Mouse (Mus musculus): Measurements from ENCODE around the gene Smarcc1. TPM values are rescaled to one million over a fixed set of nuclear protein-coding genes. Genes with fewer than 3 reads are reported as not detected.
"Not testable (repeated sequence)": the region's sequence is repeated elsewhere in the genome, so short reads cannot be mapped to it uniquely, and the experiment has no call there.

The Smarcc1 gene
- total RNA-seq (2017) = 90.3 and 92.9 TPM in 2 replicates

GRCm38 (mm10) chr9:110116977-110117778 is at the start of gene Smarcc1:
Gene Smarcc1 (plus strand): TSS chr9:110117708.
- peak; percentile 83 to 92 for ATAC-seq (replicated peaks in 1 of 2; ENCODE audit: insufficient read depth in 1 of 2, low FRiP score in 2 of 2, low TSS enrichment in 1 of 2, low read depth in 1 of 2, poor library complexity in 2 of 2, severe bottlenecking in 2 of 2)

- no peak for ATAC-seq (replicated peaks in 1 of 2; ENCODE audit: insufficient read depth in 1 of 2, low FRiP score in 2 of 2, low TSS enrichment in 1 of 2, low read depth in 1 of 2, poor library complexity in 2 of 2, severe bottlenecking in 2 of 2)
Observed at GRCm38 (mm10) chr9:110068745-110069144, 48.8 kb upstream of the Smarcc1 start.

GRCm38 (mm10) chr9:110070358-110070757 is 47.1 kb upstream of the Smarcc1 start:
- no peak for ATAC-seq (replicated peaks in 1 of 2; ENCODE audit: insufficient read depth in 1 of 2, low FRiP score in 2 of 2, low TSS enrichment in 1 of 2, low read depth in 1 of 2, poor library complexity in 2 of 2, severe bottlenecking in 2 of 2)

DNA sequence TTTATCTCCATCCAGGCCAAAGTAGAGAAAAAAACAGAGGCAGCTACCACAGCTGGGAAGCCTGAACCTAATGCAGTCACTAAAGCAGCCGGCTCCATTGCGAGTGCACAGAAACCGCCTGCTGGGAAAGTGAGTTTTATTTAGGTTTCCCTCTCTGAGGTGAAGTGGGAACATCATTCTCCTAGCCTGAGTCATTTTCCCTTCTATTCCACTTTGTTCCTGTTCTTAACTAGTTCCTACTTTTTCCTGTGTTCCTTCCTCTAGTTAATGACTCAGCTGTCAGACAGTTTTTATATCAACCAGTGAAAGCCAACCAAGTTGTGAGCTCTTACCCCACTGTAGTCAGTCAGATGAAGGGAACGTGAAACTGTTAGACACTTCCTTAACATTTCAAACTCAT is 46.5 kb upstream of the Smarcc1 start:
- no peak for ATAC-seq (replicated peaks in 1 of 2; ENCODE audit: insufficient read depth in 1 of 2, low FRiP score in 2 of 2, low TSS enrichment in 1 of 2, low read depth in 1 of 2, poor library complexity in 2 of 2, severe bottlenecking in 2 of 2)

DNA sequence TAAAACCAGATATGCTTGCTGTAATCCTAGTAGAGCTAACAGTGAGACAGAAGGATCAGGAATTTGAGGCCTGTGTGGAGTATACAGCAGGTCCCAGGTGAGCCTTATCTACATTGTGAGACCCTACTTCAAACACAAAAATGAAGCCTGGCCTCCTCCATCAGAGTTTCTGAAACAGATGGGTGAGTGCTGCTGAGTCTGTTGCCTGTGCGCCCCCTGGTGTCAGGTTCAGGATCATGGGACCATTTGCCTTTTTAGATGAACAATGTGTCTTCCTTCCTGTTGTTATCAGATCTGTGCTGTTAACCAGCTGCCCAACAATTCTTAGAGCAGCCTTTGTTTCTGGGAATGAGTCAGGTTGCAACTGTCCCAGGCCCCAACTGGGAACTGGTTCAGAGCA is 45.7 kb upstream of the Smarcc1 start:
- ATAC-seq (replicated peaks in 1 of 2; ENCODE audit: insufficient read depth in 1 of 2, low FRiP score in 2 of 2, low TSS enrichment in 1 of 2, low read depth in 1 of 2, poor library complexity in 2 of 2, severe bottlenecking in 2 of 2) = peak; percentile 56 to 58; a peak in 2 of 4 replicates

GRCm38 (mm10) chr9:110076468-110076867 is 41.0 kb upstream of the Smarcc1 start:
- not testable (repeated sequence) for ATAC-seq (replicated peaks in 1 of 2; ENCODE audit: insufficient read depth in 1 of 2, low FRiP score in 2 of 2, low TSS enrichment in 1 of 2, low read depth in 1 of 2, poor library complexity in 2 of 2, severe bottlenecking in 2 of 2)

- no peak for ATAC-seq (replicated peaks in 1 of 2; ENCODE audit: insufficient read depth in 1 of 2, low FRiP score in 2 of 2, low TSS enrichment in 1 of 2, low read depth in 1 of 2, poor library complexity in 2 of 2, severe bottlenecking in 2 of 2)
Observed at GRCm38 (mm10) chr9:110081066-110081465, 36.4 kb upstream of the Smarcc1 start.

DNA sequence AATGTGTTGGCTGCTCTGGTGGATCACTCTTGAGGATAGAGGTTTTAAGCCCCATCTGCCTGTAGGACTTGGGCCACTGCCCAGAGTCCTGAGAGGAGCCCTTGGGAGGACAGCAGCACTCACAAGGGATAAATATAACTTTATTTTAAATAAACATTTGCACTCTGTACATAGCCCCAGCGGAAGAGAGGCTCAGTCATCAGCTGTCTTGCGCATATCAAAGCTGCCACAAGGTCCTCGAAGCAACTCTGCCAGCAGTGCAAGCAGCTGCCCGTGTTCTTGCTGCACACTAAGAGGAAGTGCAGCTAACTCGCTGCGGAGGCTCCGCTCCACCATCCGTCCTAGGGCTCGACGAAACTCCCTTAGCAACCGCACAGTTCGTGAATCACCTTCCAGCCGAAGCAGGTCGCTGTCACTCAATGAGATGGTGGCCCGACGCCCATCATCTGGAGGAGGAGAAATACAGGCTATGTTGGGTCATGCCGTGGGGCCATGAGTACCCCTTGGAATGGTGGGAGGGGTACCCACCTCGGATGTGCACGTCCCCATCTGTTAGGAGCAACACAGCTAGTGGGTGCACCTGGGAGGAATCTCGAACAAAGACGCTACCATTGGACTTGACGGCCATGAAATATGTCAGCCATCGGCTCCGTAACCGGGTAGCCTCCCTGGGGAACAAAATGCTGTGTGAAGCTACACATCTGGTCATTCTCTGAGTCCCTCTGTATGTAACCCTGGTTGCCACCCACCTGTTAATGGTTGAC is 33.1 kb upstream of the Smarcc1 start:
- no peak for ATAC-seq (replicated peaks in 1 of 2; ENCODE audit: insufficient read depth in 1 of 2, low FRiP score in 2 of 2, low TSS enrichment in 1 of 2, low read depth in 1 of 2, poor library complexity in 2 of 2, severe bottlenecking in 2 of 2)

DNA sequence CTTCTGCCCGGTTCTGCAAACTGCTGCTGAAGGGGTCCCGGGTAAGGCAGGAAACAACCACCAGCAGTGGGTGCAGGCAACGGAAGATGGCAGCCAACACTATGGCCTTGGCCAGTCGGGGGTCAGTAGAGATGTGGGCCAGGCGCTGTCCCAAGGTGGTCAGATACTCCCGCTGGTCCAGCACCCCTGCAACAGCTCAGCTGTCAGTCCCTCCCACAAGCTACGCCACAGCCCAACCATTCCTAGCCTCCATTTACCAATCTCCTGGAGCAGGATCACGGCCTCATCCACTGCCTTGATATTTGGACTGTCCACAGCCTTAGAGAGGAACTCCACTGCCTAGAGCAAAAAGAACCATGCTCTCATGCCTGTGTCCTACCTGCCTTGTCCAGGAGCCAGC is 31.8 kb upstream of the Smarcc1 start:
- ATAC-seq (replicated peaks in 1 of 2; ENCODE audit: insufficient read depth in 1 of 2, low FRiP score in 2 of 2, low TSS enrichment in 1 of 2, low read depth in 1 of 2, poor library complexity in 2 of 2, severe bottlenecking in 2 of 2) = no peak

DNA sequence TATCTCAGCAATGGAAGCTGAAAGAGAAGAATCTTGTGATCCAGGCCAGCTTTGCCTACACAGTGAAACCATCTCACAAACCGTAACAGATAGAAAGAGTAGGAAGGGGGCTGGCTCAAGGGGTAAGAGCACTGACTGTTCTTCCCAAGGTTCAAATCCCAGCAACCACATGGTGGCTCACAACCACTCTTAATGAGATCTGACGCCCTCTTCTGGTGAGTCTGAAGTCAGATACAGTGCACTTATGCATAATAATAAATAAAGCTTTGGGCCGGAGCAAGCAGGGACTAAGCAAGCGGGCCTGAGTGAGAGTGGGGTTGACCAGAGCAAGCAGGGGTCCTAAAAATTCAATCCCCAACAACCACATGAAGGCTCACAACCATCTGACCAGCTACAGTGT is 24.2 kb upstream of the Smarcc1 start:
- ATAC-seq (replicated peaks in 1 of 2; ENCODE audit: insufficient read depth in 1 of 2, low FRiP score in 2 of 2, low TSS enrichment in 1 of 2, low read depth in 1 of 2, poor library complexity in 2 of 2, severe bottlenecking in 2 of 2) = no peak

- no peak for ATAC-seq (replicated peaks in 1 of 2; ENCODE audit: insufficient read depth in 1 of 2, low FRiP score in 2 of 2, low TSS enrichment in 1 of 2, low read depth in 1 of 2, poor library complexity in 2 of 2, severe bottlenecking in 2 of 2)
Observed at GRCm38 (mm10) chr9:110094761-110095160, 22.7 kb upstream of the Smarcc1 start.

- no peak for ATAC-seq (replicated peaks in 1 of 2; ENCODE audit: insufficient read depth in 1 of 2, low FRiP score in 2 of 2, low TSS enrichment in 1 of 2, low read depth in 1 of 2, poor library complexity in 2 of 2, severe bottlenecking in 2 of 2)
Observed at GRCm38 (mm10) chr9:110097791-110098190, 19.7 kb upstream of the Smarcc1 start.

DNA sequence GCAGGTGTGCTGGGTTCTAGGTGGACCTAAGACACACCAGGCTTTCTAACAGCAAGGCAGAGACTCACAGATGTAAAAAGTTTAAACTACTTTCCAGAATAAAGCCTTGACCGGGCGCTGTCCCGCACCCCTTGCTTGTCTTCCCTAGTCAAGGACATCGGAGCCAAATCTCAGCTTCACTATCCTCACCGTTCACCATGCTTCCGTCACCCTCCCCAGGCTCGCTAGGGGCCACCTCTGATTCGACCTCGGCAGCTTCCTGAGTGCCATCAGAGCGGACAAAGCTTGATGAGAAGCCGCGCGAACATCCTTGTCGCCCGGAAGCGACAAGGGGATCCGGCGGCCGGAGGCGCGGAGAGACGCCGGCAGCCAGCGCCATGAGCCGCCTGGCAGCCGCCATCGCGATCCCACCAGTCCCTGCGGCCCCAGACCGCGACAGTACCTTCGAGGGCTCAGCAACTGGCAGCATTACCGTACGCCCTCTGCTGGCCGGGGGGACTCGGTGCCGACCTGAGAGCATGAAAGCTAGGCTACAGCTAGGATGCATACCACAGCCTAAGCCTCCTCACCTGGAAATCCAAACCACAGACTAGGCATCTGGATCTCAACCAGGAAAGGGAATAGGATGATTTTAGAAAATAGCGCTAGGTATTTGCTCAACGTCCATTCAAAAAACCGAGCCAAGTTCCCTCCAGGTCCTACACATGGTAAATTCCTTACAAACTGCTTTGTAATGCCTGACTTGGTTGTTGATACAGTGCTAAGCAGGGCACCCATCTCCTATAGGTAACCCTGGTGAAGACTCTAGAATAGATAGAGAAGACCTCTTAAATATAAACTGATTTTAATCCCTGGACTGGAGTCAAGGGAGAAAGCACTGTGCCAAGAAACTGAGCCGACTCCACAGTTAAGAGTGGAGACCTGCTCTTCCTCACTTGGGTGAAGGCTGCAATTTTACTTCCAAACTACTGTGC is 16.6 kb upstream of the Smarcc1 start:
- peak; percentile 99 to 100 for ATAC-seq (replicated peaks in 1 of 2; ENCODE audit: insufficient read depth in 1 of 2, low FRiP score in 2 of 2, low TSS enrichment in 1 of 2, low read depth in 1 of 2, poor library complexity in 2 of 2, severe bottlenecking in 2 of 2)

GRCm38 (mm10) chr9:110116353-110116976 is 1.0 kb upstream of the Smarcc1 start:
- ATAC-seq (replicated peaks in 1 of 2; ENCODE audit: insufficient read depth in 1 of 2, low FRiP score in 2 of 2, low TSS enrichment in 1 of 2, low read depth in 1 of 2, poor library complexity in 2 of 2, severe bottlenecking in 2 of 2) = peak in 1 of 2 experiments; percentile 12; a peak in 1 of 4 replicates

DNA sequence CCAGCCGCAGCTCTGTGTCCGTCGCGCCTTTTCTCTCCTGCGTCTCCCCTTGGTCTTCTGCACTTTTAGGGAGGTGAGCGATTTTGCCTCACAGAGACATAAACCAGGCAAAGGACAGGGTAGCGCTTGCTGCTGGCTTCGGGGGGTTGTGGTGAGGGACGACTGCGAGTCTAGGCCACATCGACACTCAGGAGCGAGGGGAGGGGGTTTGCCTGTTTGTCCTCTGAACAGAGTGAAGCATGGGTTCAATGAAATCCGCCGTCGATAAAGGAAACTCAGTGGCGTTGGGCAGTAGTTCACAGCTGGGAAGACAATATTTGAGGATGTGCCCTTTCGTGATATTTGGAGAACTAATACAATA is 251 bp downstream of the Smarcc1 start, which contains the start of gene Dhx30:
Gene Dhx30, minus strand, starts transcription at position 52 of the 361 bp plus-strand sequence.
- ATAC-seq (replicated peaks in 1 of 2; ENCODE audit: insufficient read depth in 1 of 2, low FRiP score in 2 of 2, low TSS enrichment in 1 of 2, low read depth in 1 of 2, poor library complexity in 2 of 2, severe bottlenecking in 2 of 2) = 0 out of 4 replicates have a peak, but pooled peaks of 1 of the 2 experiments have one; percentile 16

GRCm38 (mm10) chr9:110118249-110118648 is 741 bp downstream of the Smarcc1 start:
- no peak for ATAC-seq (replicated peaks in 1 of 2; ENCODE audit: insufficient read depth in 1 of 2, low FRiP score in 2 of 2, low TSS enrichment in 1 of 2, low read depth in 1 of 2, poor library complexity in 2 of 2, severe bottlenecking in 2 of 2)

DNA sequence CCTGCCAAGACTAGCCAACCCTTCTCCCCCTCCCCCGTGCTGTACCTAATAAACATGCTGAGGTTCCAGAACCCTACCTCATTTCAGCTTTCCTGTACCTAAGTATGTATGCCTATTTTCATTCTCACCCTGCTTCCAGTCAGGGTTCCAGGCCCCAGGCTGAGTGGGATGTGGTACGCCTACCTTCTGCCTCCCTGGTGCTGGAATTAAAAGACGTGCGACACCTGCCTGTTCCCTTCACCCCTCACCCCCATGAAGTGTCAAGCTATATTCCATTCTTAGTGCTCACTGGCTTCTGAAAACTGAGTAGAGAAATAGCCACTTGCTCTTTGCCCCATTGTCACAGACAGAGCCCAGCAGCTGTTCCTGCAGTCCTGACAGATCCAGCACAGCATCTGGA is 3.9 kb downstream of the Smarcc1 start:
- ATAC-seq (replicated peaks in 1 of 2; ENCODE audit: insufficient read depth in 1 of 2, low FRiP score in 2 of 2, low TSS enrichment in 1 of 2, low read depth in 1 of 2, poor library complexity in 2 of 2, severe bottlenecking in 2 of 2) = no peak
